Mouse (Mus musculus): ENCODE measurements around the gene Kcne3. TPM values are rescaled to one million over a fixed set of nuclear protein-coding genes. Genes with fewer than 3 reads are reported as not detected.

The Kcne3 gene
- polyA plus RNA-seq, 1 experiment = not detected

GRCm38 (mm10) chr7:100215976-100216375 lies 39.7 kb downstream of the Kcne3 start:
- Histone ChIP-seq H3K36me3 (ENCODE audit: control insufficient read depth, insufficient read depth, low read length, poor library complexity, severe bottlenecking) (no peaks in the 10 kb centered on the region), H3K4me1 (ENCODE audit: control insufficient read depth, insufficient read depth, low read length) (no peaks in the 10 kb centered on the region), H3K27me3 (ENCODE audit: control insufficient read depth, insufficient read depth, low read length, poor library complexity, severe bottlenecking) (no peaks in the 10 kb centered on the region), H3K9ac (ENCODE audit: low read depth, poor library complexity, severe bottlenecking) (no peak overlapping the region), H3K27ac (ENCODE audit: insufficient read depth, low read length) (no peak overlapping the region), H3K9me3 (replicated peaks; ENCODE audit: control insufficient read depth, insufficient read depth, low read length, poor library complexity, severe bottlenecking) (no peaks in the 10 kb centered on the region), H3K4me3 (ENCODE audit: low read depth, low read length) (no peak overlapping the region)
- no peak for TF ChIP-seq POLR2A (IDR thresholded peaks at IDR 0.05; ENCODE audit: insufficient read depth, low read length)
- no peak for TF ChIP-seq CTCF (IDR thresholded peaks at IDR 0.05; ENCODE audit: low read depth, low read length)
- no peak for TF ChIP-seq EP300 (IDR thresholded peaks at IDR 0.05; ENCODE audit: insufficient read depth, low read depth, low read length)

GRCm38 (mm10) chr7:100216601-100217565 lies 40.6 kb downstream of the Kcne3 start:
- no peaks in the 10 kb centered on the region for H3K9me3 ChIP-seq (replicated peaks; ENCODE audit: control insufficient read depth, insufficient read depth, low read length, poor library complexity, severe bottlenecking)
- TF ChIP-seq CTCF (IDR thresholded peaks at IDR 0.05; ENCODE audit: low read depth, low read length) (no peak), EP300 (IDR thresholded peaks at IDR 0.05; ENCODE audit: insufficient read depth, low read depth, low read length) (no peak), POLR2A (IDR thresholded peaks at IDR 0.05; ENCODE audit: insufficient read depth, low read length) (no peak)
- H3K27me3 ChIP-seq (ENCODE audit: control insufficient read depth, insufficient read depth, low read length, poor library complexity, severe bottlenecking) = no peaks in the 10 kb centered on the region
- H3K4me3 ChIP-seq (ENCODE audit: low read depth, low read length) = no peak overlapping the region
- H3K36me3 ChIP-seq (ENCODE audit: control insufficient read depth, insufficient read depth, low read length, poor library complexity, severe bottlenecking) = no peaks in the 10 kb centered on the region
- H3K4me1 ChIP-seq (ENCODE audit: control insufficient read depth, insufficient read depth, low read length) = no peaks in the 10 kb centered on the region
- no peak overlapping the region for H3K9ac ChIP-seq (ENCODE audit: low read depth, poor library complexity, severe bottlenecking)
- H3K27ac ChIP-seq (ENCODE audit: insufficient read depth, low read length) = no peak overlapping the region

DNA sequence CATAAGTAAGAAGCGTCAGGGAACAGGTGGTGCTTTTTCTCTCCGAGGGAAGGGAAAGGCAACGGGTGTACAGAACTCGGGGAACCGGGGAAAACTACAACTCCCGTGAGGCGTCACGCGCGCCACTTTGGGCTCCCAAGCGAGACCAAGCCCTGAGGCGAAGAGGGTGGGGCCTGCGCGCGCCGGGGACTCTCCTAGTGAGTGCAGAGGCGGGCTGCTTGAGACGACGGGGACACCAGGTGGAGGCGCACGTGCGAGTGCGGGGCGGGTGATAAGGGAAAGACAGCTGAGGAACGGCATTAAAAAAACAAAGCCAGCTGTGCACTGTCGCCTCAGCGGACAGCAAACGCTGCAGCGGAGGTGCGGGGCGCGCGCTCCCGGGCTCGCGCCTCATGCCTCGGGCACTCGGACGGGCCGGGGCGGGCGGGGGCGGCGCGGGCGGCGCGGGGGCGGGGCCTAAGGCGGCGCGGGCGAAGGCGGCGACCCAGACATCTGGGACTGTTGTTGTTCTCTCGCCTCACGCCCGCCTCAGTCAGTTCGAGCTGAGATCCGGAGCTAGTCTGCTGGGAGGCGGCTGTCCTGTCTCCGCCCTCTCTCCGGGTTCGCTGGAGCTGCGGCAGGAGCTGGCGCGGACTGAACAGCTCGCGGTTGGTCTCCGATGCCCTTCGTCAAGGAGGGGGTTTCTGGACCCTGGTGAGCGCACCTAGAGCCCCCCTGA lies 51.0 kb downstream of the Kcne3 start, which contains the start of gene Pgm2l1:
Gene Pgm2l1, plus strand, starts transcription at position 237 of the 718 bp plus-strand sequence.
- TF ChIP-seq POLR2A (IDR thresholded peaks at IDR 0.05; ENCODE audit: insufficient read depth, low read length) = no peak
- TF ChIP-seq EP300 (IDR thresholded peaks at IDR 0.05; ENCODE audit: insufficient read depth, low read depth, low read length) = peak; percentile 43; the same call in 1 of the 2 replicates
- no peak for TF ChIP-seq CTCF (IDR thresholded peaks at IDR 0.05; ENCODE audit: low read depth, low read length)
- Histone ChIP-seq H3K27me3 (ENCODE audit: control insufficient read depth, insufficient read depth, low read length, poor library complexity, severe bottlenecking) (no peaks in the 10 kb centered on the region), H3K27ac (ENCODE audit: insufficient read depth, low read length) (peak within 1 kb of the TSS; percentile 47), H3K9me3 (replicated peaks; ENCODE audit: control insufficient read depth, insufficient read depth, low read length, poor library complexity, severe bottlenecking) (no peaks in the 10 kb centered on the region), H3K36me3 (ENCODE audit: control insufficient read depth, insufficient read depth, low read length, poor library complexity, severe bottlenecking) (no peaks in the 10 kb centered on the region), H3K4me3 (ENCODE audit: low read depth, low read length) (peak within 1 kb of the TSS; percentile 92), H3K4me1 (ENCODE audit: control insufficient read depth, insufficient read depth, low read length) (no peaks in the 10 kb centered on the region), H3K9ac (ENCODE audit: low read depth, poor library complexity, severe bottlenecking) (peak within 1 kb of the TSS; percentile 61)

- H3K9me3 ChIP-seq (replicated peaks; ENCODE audit: control insufficient read depth, insufficient read depth, low read length, poor library complexity, severe bottlenecking) = no peaks in the 10 kb centered on the region
- peak overlapping the region; percentile 61 for H3K9ac ChIP-seq (ENCODE audit: low read depth, poor library complexity, severe bottlenecking)
- peak overlapping the region; percentile 46 for H3K27ac ChIP-seq (ENCODE audit: insufficient read depth, low read length)
- H3K4me3 ChIP-seq (ENCODE audit: low read depth, low read length) = peak overlapping the region; percentile 92
- no peaks in the 10 kb centered on the region for H3K4me1 ChIP-seq (ENCODE audit: control insufficient read depth, insufficient read depth, low read length)
- no peak for TF ChIP-seq EP300 (IDR thresholded peaks at IDR 0.05; ENCODE audit: insufficient read depth, low read depth, low read length)
- TF ChIP-seq POLR2A (IDR thresholded peaks at IDR 0.05; ENCODE audit: insufficient read depth, low read length) = no peak
- no peak for TF ChIP-seq CTCF (IDR thresholded peaks at IDR 0.05; ENCODE audit: low read depth, low read length)
- no peaks in the 10 kb centered on the region for H3K27me3 ChIP-seq (ENCODE audit: control insufficient read depth, insufficient read depth, low read length, poor library complexity, severe bottlenecking)
- no peaks in the 10 kb centered on the region for H3K36me3 ChIP-seq (ENCODE audit: control insufficient read depth, insufficient read depth, low read length, poor library complexity, severe bottlenecking)
Measured at GRCm38 (mm10) chr7:100227896-100228525, 51.7 kb downstream of the Kcne3 start.

DNA sequence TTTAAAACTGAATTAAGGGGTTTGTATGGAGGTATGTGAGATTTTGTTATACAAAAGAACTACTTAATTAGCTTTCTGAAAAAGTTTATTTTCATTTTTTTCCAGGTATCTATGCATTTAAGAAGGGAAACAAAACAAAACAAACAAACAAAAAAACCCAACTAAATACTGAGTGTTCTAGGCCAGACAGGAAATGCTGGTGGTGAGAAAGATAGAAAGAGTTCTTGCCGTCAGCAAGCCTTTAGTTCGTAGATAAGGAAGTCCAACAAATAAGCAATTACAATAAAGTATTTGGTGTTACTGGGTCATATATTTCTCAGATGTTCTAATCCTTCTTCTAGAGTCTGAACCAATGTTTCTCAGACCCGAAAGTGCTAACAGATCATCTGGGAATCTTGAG lies 52.7 kb downstream of the Kcne3 start:
- Histone ChIP-seq H3K4me1 (ENCODE audit: control insufficient read depth, insufficient read depth, low read length) (no peaks in the 10 kb centered on the region), H3K36me3 (ENCODE audit: control insufficient read depth, insufficient read depth, low read length, poor library complexity, severe bottlenecking) (no peaks in the 10 kb centered on the region), H3K27ac (ENCODE audit: insufficient read depth, low read length) (no peak overlapping the region), H3K4me3 (ENCODE audit: low read depth, low read length) (no peak overlapping the region), H3K27me3 (ENCODE audit: control insufficient read depth, insufficient read depth, low read length, poor library complexity, severe bottlenecking) (no peaks in the 10 kb centered on the region), H3K9me3 (replicated peaks; ENCODE audit: control insufficient read depth, insufficient read depth, low read length, poor library complexity, severe bottlenecking) (no peaks in the 10 kb centered on the region), H3K9ac (ENCODE audit: low read depth, poor library complexity, severe bottlenecking) (no peak overlapping the region)
- TF ChIP-seq POLR2A (IDR thresholded peaks at IDR 0.05; ENCODE audit: insufficient read depth, low read length) (no peak), CTCF (IDR thresholded peaks at IDR 0.05; ENCODE audit: low read depth, low read length) (no peak), EP300 (IDR thresholded peaks at IDR 0.05; ENCODE audit: insufficient read depth, low read depth, low read length) (no peak)
